Mouse (Mus musculus): ENCODE data around the gene Aldh5a1. TPM values are rescaled to one million over a fixed set of nuclear protein-coding genes. Genes with fewer than 3 reads are reported as not detected.

Gene Aldh5a1
- total RNA-seq, 2 experiments from 2014 or later, result 55.4 to 57.0 TPM

DNA sequence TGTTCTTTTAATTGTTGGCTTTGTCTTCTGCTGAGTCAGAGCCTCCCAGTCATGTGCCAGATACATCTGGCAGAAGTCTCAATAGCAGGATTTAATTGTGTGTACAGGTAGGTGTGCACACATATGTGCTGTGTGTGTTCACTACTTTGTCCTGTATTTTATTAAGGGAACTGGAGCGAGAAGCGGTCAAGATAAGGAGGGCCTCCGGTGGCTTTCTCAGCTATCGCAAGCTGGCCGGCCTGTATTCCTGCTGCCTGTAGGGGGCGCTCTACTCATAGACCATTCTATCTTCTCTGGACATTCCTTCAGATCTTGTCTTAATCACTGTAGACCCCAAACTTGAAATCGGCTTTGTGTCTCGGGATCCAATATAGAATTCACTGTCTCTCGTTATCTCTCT, 1.2 kb upstream of the Aldh5a1 start:
- intact Hi-C loops (cut with DNase I), result loop anchor here (2.0 kb wide), 1 partner anchor 50 kb away; no protein-coding TSS in a partner anchor
- DNase-seq (ENCODE audit: low spot score in 2 of 2), result peak; percentile 60 to 76

DNA sequence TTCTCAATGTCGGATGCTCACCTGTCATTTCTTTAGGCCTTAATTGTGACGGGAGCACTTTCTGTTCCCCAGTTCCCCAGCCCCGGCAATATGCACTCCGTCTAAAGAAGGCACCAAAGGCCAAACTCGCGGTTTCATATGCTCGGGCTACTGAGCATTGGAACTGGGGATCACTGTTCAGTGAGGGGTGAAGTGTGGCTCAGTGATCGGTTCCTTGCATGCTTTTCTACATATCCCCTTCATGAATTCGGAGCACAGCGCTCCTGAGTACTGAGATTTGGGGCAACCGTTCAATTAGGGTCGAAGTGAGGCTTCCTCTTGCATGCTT, 342 bp upstream of the Aldh5a1 start:
- intact Hi-C loops (cut with DNase I), result loop anchor here (2.0 kb wide), 1 partner anchor 51 kb away; no protein-coding TSS in a partner anchor
- DNase-seq (ENCODE audit: low spot score in 2 of 2), result no peak

- intact Hi-C loops (cut with DNase I), result no loop called here
- no peak for DNase-seq (ENCODE audit: low spot score in 2 of 2)
Measured at GRCm38 (mm10) chr13:24936772-24937107, 721 bp downstream of the Aldh5a1 start.

DNA sequence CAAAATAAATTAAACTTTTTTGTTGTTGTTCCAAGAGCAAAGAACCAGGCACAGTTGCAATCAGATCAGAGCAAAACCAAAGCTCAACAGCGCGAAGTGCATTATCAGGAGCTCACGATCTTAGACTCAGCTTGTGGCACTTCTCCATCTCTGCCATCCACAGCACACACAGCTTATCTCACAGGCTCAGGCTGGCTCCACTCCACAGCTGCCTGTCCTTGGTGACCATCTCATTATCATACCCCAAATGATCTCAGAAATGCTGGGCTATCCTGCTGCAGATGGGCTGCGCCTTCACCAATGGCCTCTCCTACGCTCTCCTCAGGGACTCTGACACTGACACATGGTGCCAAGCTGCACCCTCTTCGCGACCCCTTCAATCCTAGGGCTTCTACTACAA, 4.3 kb downstream of the Aldh5a1 start:
- intact Hi-C loops (cut with DNase I), result no loop called here
- no peak for DNase-seq (ENCODE audit: low spot score in 2 of 2)

- no peak for DNase-seq (ENCODE audit: low spot score in 2 of 2)
- intact Hi-C loops (cut with DNase I), result no loop called here
Measured at GRCm38 (mm10) chr13:24930591-24930990, 6.9 kb downstream of the Aldh5a1 start.

DNA sequence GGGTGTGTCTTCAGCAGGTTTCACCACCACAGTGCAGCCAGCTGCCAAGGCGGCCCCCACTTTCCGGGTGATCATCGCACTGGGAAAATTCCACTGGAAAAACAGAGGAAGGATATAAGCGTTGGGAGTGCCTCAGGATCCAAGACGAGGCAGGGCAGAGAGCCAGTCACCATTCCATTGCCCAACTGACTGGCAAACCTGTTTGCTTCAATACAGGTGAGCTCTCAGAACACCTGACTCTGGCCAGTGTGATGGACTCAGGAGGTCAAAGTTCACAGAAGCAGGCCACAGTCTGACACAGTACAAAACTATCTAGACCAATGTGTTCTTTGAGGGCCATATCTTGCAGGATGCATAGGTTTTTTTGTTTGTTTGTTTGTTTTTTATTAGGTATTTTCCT, 13.5 kb downstream of the Aldh5a1 start:
- no peak for DNase-seq (ENCODE audit: low spot score in 2 of 2)
- intact Hi-C loops (cut with DNase I), result no loop called here

DNA sequence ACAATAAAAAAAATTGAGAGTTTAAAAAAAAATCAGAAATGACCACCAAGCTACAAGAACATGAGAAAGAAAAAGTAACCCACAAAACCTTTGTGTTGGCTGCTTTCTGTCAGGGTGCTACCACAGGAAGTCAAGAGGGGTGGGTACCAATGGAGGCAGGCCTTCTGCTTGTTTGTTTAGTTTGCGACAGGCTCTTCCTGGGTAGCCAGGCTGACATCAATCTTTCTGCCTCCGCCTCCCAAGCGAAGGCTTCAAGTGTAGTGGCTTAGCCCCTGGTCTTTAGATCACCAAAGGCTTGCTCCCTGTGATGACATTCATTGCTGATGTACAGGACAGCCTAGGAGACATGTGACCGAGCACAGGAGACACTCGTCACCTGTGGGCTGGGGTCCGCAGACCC, 16.2 kb downstream of the Aldh5a1 start:
- intact Hi-C loops (cut with DNase I), result no loop called here
- no peak for DNase-seq (ENCODE audit: low spot score in 2 of 2)

DNA sequence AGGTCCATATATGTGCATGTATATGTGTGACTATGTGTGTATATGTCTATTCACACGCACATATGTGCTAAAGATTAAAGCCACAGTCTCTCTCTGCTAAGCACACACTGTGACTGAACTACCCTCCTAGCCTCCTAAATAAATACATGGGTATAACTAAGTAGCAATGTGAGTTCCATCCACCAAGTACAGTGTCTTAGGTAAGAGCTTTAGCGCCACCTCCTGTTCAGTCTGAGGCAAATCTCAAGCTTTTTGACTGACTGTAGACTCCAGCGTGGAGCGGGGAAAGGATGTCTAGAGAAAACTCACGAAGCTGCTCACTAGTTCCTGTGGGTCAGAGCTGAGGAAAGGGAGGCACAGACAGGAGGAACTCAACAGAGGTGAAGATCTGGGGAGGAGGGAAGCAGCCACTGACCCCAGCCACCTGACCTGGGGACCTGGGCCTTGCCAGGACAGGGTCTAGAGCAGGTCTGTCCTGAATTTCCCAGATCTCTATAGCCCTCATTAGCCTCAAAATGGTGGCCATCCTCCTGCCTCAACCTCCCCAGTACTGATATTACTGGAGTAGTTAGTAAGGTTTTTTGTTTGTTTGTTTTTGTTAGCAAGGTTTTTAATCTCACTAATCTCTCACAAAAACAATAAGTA, 17.0 kb downstream of the Aldh5a1 start:
- intact Hi-C loops (cut with DNase I), result no loop called here
- no peak for DNase-seq (ENCODE audit: low spot score in 2 of 2)

GRCm38 (mm10) chr13:24915831-24916230, 21.6 kb downstream of the Aldh5a1 start:
- no peak for DNase-seq (ENCODE audit: low spot score in 2 of 2)
- intact Hi-C loops (cut with DNase I), result no loop called here

GRCm38 (mm10) chr13:24914915-24915314, 22.5 kb downstream of the Aldh5a1 start:
- intact Hi-C loops (cut with DNase I), result no loop called here
- DNase-seq (ENCODE audit: low spot score in 2 of 2), result no peak

- intact Hi-C loops (cut with DNase I), result no loop called here
- no peak for DNase-seq (ENCODE audit: low spot score in 2 of 2)
Measured at GRCm38 (mm10) chr13:24913576-24913975, 23.9 kb downstream of the Aldh5a1 start.

DNA sequence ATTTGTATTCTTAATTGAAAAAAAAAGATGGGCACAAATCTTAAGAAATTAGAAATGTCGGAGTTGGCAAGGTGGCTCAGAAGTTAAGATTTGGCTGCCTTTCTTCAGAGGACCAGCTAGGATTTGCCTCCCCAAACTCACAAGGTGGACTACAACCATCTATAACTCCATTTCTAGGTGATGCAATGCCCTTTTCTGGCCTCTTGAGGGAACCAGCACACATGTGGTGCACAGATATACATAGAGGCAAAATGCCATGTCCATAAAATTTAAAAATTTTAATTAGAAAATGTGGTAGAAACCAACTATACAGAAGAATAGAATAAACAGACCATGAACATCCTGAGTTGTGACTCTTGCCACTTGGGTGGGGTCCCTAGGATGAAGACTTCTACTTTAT, 28.3 kb downstream of the Aldh5a1 start:
- intact Hi-C loops (cut with DNase I), result no loop called here
- DNase-seq (ENCODE audit: low spot score in 2 of 2), result no peak

DNA sequence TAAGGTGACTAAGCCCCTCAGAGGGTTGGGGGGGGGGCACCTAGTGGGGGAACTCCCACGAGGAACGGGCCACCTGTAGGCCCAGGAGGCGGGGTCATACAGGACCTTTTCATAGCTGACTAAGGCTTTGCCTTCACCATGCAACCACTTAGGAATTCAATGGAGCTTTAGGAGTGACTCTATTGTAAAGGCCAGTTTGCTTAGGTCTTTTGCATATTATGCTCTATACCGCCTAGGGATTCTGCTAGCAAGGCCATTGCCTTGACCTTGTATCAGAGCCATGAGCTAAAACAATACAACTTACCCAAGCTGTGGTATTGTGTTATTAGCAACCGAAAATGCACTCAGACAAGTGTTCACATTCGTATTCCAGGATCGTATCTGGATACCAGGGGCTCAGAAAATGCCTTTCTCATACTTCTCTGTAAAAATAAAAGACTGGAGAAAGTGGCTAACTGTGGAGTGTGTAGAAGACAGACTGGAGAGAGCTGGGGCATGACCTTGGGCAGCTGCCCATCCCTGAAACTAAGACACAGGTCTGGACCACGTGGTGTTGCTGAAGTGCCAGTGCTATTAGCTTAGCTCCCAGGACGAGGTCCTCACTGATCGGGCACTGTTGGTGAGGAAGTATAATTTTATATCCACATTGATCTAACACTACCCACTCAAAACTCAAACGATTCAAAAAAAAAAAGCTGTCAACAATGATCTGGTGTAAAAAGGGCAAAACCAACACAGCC, 30.5 kb downstream of the Aldh5a1 start:
- intact Hi-C loops (cut with DNase I), result no loop called here
- DNase-seq (ENCODE audit: low spot score in 2 of 2), result no peak

DNA sequence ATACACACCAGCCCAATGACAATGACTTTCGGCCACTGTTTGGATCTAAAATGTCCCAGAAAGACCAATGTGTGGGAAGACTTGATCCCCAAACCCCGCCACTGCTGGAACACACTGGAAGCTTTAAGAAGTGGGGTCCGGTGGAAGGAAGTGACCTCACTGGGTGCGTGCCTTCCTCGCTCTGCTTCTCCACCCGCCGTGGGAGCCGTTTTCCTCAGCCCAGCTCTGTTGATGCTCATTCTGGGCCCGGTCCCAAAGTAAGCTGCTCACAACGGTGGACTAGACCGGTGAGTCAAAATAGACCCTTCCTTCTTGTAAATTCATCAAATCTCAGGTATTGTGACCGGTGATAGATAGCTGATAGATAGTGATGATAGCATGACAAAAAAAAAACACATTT, 32.0 kb downstream of the Aldh5a1 start:
- intact Hi-C loops (cut with DNase I), result no loop called here
- no peak for DNase-seq (ENCODE audit: low spot score in 2 of 2)

DNA sequence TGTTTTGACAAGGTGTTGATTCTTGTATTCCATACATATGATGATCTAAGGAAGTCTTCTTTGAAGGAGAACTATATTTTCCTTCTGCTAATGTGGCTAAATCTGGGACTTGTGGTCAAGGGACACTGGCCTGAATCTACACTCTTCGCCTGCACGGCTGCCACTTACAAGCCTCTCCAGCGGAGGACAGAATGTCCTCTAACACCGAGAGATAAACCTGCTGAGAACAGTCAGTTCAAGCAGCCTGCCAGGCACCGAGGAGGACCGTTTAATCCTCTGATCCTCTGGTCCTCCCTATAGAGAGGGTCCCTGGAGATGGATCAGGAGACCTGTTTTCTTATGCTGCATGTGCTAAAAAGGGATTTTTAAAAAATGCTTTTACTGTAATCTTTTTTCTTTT, 34.0 kb downstream of the Aldh5a1 start:
- no peak for DNase-seq (ENCODE audit: low spot score in 2 of 2)
- intact Hi-C loops (cut with DNase I), result no loop called here

DNA sequence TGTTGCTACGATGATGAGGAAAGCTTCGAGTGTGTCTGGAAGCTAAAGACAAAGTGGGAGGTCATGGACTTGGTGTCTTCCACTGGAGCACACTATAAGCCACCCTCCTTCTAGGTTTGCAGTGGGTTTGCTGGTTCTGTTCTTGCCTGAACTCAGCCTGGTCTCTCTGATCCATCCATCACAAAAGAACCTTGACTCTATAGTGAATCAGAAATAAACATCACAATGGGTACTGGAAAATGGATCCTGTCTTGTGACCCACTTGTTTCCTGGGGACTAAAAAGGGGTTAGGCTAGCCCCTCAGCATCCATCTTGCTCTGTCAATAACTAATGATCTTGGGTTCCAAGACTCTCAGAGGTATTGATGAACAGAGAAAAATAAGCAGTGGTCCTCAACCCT, 35.5 kb downstream of the Aldh5a1 start:
- DNase-seq (ENCODE audit: low spot score in 2 of 2), result no peak
- intact Hi-C loops (cut with DNase I), result no loop called here

DNA sequence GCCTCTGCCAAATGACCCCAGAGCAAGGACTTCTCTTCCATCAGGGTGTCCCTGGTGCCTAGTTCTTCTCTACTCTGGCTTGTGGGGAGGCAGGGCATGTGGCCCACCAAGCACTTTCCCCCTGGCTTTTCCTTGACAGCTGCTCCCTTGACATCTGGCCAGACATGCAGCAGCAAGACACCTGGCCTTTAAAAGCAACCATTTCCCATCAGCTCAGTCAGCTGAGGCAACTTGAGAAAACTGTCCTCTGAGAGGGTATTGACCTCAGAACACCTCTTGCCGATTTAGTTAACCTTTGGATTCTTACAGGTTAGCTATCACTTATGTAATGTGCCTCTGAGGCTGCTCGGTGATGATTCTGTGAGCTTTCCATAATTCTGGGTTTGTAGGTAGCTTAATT, 43.6 kb downstream of the Aldh5a1 start:
- no peak for DNase-seq (ENCODE audit: low spot score in 2 of 2)
- intact Hi-C loops (cut with DNase I), result no loop called here

DNA sequence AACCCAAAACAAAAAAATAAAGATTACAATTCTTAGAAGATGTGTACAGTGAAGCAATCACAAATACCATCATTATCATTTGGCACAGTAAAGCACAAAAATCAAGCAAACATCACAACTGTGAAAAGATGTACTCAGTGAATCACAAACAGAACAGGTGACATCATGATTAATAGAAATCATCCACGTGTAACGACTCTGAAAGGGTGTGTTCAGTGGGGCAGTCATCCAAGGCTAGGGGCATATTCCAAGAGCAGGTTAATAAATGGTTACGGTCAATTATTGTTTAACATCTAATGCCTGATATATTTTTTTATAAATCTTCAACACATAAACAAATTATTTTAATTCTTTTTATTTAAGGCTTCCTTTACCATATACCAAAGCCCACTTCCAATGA, 44.9 kb downstream of the Aldh5a1 start:
- intact Hi-C loops (cut with DNase I), result no loop called here
- DNase-seq (ENCODE audit: low spot score in 2 of 2), result no peak

DNA sequence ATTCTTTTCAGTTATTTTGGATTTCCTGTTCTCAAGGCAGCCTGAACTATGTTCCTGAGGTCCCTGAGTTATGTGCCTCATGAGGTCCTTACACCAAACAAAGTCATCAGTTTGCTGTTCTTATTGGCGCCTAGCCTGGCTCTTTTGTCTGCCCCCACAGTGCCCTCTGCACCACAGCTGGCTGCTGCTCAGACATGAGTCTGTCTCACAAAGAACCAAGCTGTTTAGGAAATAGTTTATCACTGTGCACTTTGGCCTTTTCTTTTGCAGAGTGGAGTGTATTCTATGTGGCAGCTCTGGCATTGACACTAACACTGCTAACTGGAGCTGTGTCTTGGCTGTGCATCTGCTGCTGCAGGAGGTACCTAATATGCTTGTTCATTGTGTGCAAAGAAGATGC, 47.9 kb downstream of the Aldh5a1 start:
- intact Hi-C loops (cut with DNase I), result no loop called here
- DNase-seq (ENCODE audit: low spot score in 2 of 2), result no peak

GRCm38 (mm10) chr13:24882411-24882810, 55.0 kb downstream of the Aldh5a1 start:
- no peak for DNase-seq (ENCODE audit: low spot score in 2 of 2)
- intact Hi-C loops (cut with DNase I), result no loop called here

- DNase-seq (ENCODE audit: low spot score in 2 of 2), result no peak
- intact Hi-C loops (cut with DNase I), result no loop called here
Measured at GRCm38 (mm10) chr13:24880704-24881103, 56.8 kb downstream of the Aldh5a1 start.

DNA sequence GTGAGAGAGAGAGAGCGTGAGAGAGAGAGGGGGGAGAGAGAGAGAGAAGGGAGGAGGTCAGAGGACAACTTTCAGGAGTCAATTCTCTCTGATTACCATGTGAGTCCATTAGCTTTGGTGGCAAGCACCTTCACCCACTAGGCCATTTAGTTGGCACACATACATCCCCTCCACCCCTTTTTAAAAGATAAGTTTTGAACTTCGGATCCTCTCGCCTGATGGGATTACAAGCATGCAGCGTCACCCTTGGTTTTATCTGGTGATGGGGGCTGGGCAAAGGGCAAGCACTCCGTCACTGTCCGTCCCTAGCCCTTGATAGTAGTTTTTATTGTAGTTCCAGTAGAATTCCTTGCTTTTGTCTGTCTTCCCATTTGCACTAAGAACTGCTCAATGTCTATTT, 57.3 kb downstream of the Aldh5a1 start:
- intact Hi-C loops (cut with DNase I), result no loop called here

More for the DNA sequence above, 57.3 kb downstream of the Aldh5a1 start:
- no peak for DNase-seq (ENCODE audit: low spot score in 2 of 2)
